Mouse (Mus musculus) brain, embryonic 14.5 days (tissue): ENCODE results near the gene Slc46a1. TPM values are rescaled to one million over a fixed set of nuclear protein-coding genes. Genes with fewer than 3 reads are reported as not detected.

Experiments used
- DNase-seq: peaks from one replicate; pipeline ENCODE4 v3.0.0-alpha.2; 2011; ENCODE audit warnings: low read depth
- CTCF ChIP-seq: fragments of 200-500 bp; IDR thresholded peaks from 2 replicates; pipeline ENCODE4 v1.5.1; 2012; ENCODE audit warnings: inconsistent platforms, mild to moderate bottlenecking, moderate library complexity, borderline replicate concordance; ENCODE audit not compliant: insufficient read depth, insufficient read length; ENCODE audit errors: extremely low read depth
- POLR2A ChIP-seq: fragments of 200-500 bp; IDR thresholded peaks from 2 replicates; pipeline ENCODE4 v1.6.1; 2012; ENCODE audit warnings: mild to moderate bottlenecking, inconsistent platforms, borderline replicate concordance; ENCODE audit not compliant: poor library complexity, insufficient read depth, insufficient read length, severe bottlenecking; ENCODE audit errors: extremely low read depth
- polyA plus RNA-seq: library from polyadenylated mRNA; depleted of rRNA; stranded (reverse); fragments of >200 nt; gene quantifications from 2 replicates; pipeline ENCODE4 v1.2.3, GENCODE M21; 2012; rRNA removed

Gene Slc46a1
- polyA plus RNA-seq, 1 experiment = 15.5 TPM

GRCm38 (mm10) chr11:78505430-78505829 lies 39.9 kb downstream of the Slc46a1 start:
- no peak for TF ChIP-seq CTCF
- no peak for TF ChIP-seq POLR2A
- DNase-seq = no peak

- TF ChIP-seq POLR2A = no peak
- TF ChIP-seq CTCF = peak; percentile 51; the same call in 1 of the 2 replicates
- peak; percentile 55 for DNase-seq
Measured at GRCm38 (mm10) chr11:78509148-78509547, 43.7 kb downstream of the Slc46a1 start.

- DNase-seq = peak; percentile 98
- TF ChIP-seq CTCF = no peak
- peak; percentile 100 for TF ChIP-seq POLR2A
Measured at GRCm38 (mm10) chr11:78512025-78512957, 46.8 kb downstream of the Slc46a1 start, which contains the start of the genes Tmem199 and Poldip2. TSS of gene Tmem199 (minus strand) at chr11:78512172. TSS of gene Poldip2 (plus strand) at chr11:78512193.

DNA sequence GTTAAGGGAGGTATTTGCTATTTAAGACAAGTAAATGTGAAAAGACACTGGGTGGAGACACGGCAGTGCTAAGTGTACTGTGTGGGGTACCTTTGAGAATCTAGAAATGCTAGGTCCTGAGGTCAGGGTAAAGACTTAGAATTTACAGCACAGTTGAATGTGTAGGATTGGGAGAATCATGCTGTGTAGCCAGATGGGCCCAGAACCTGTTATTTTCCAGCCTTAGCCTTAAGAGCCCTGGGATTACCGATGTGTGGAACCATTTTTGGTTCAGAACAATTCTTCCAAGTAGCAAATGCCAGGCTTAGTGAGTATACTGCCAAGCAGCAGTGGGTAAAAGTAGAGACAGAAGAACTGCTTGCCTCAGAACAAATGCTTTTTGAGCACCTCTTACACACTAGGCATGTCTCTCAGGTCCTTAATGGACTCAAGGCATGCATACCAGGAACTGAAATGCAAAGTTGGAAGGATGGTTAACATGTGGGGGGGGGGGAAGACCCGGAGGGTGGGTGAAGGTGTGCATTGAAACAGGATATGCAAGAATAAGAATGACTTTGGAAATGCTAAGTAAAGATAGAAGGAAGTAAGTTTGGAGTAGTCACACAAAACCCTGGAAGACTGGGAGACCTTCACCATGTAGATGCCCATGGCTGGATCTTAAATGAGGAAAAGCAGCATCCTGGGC lies 47.8 kb downstream of the Slc46a1 start:
- DNase-seq = no peak
- TF ChIP-seq CTCF (no peak), POLR2A (no peak)

DNA sequence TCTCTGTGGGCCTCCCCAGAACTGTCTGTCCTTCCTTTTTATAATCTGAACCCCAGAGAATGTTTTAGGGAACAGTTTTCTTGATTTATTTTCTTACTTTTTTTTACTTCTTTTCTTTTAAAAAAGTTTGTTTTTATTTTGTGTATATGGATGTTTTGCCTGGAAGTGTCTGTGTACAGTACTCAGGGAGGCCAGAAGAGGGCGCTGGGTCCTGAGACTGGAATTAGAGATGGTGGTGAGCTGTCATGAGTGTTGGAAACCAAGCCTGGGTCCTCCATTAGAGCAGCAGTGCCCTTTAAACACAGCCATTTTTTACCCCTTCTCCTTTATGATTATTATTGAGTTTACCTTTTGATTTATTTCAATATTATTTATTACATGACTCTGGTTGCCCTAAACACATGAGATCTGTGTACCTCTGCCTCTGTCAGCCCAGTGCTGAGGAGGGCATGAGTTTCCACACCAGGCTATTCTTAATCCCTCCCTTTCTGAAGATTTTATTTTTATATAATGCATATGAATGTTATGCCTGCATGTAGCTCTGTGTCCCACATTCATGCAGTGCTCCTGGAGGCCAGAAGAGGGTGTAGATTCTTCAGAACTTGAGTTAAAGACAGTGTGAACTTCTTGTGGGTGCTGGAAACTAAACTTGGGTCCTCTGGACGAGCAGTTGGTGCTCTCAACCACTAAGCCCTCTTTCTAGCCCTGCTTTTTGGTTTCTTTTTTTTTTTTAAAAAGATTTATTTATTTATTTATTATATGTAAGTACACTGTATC lies 50.2 kb downstream of the Slc46a1 start:
- peak; percentile 44; the same call in 1 of the 2 replicates for TF ChIP-seq CTCF
- TF ChIP-seq POLR2A = no peak
- no peak for DNase-seq

- TF ChIP-seq POLR2A (no peak), CTCF (no peak)
- DNase-seq = no peak
Measured at GRCm38 (mm10) chr11:78518931-78519330, 53.4 kb downstream of the Slc46a1 start.

Other genes starting within 250 kb of the Slc46a1 start
- 109 and 130 TPM in 2 replicates for gene Sdf2, start 220.0 kb upstream of the Slc46a1 start, polyA plus RNA-seq
- gene Supt6, start 219.7 kb upstream of the Slc46a1 start, polyA plus RNA-seq = 17.3 and 39.5 TPM in 2 replicates
- 60.9 and 71.2 TPM in 2 replicates for gene 2610507B11Rik, start 203.9 kb upstream of the Slc46a1 start, polyA plus RNA-seq
- gene BC030499, start 174.9 kb upstream of the Slc46a1 start, polyA plus RNA-seq = 0.49 and 0.72 TPM in 2 replicates
- 22.0 and 42.0 TPM in 2 replicates for gene Spag5, start 164.2 kb upstream of the Slc46a1 start, polyA plus RNA-seq
- gene Aldoc, start 142.7 kb upstream of the Slc46a1 start, polyA plus RNA-seq = 126 and 134 TPM in 2 replicates
- 75.3 and 81.7 TPM in 2 replicates for gene Pigs, start 137.3 kb upstream of the Slc46a1 start, polyA plus RNA-seq
- gene Unc119, start 122.2 kb upstream of the Slc46a1 start, polyA plus RNA-seq = 137 and 174 TPM in 2 replicates
- gene Foxn1, start 79.1 kb upstream of the Slc46a1 start, polyA plus RNA-seq = 0.03 TPM in 2 replicates
- gene Slc13a2, start 43.5 kb upstream of the Slc46a1 start, polyA plus RNA-seq = not detected in 2 replicates
- 43.3 and 53.5 TPM in 2 replicates for gene Sarm1, start 32.1 kb downstream of the Slc46a1 start, polyA plus RNA-seq
- gene Vtn, start 33.4 kb downstream of the Slc46a1 start, polyA plus RNA-seq = 68.0 and 125 TPM in 2 replicates
- gene Sebox, start 37.8 kb downstream of the Slc46a1 start, polyA plus RNA-seq = 0.15 and 0.32 TPM in 2 replicates
- 49.9 and 65.5 TPM in 2 replicates for gene Tmem199, start 46.5 kb downstream of the Slc46a1 start, polyA plus RNA-seq
- 106 and 117 TPM in 2 replicates for gene Poldip2, start 46.5 kb downstream of the Slc46a1 start, polyA plus RNA-seq
- gene Tnfaip1, start 70.6 kb downstream of the Slc46a1 start, polyA plus RNA-seq = 47.2 and 55.3 TPM in 2 replicates
- gene Ift20, start 70.7 kb downstream of the Slc46a1 start, polyA plus RNA-seq = 69.7 and 79.3 TPM in 2 replicates
- gene Tmem97, start 85.1 kb downstream of the Slc46a1 start, polyA plus RNA-seq = 15.2 and 16.6 TPM in 2 replicates
- gene Nlk, start 231.7 kb downstream of the Slc46a1 start, polyA plus RNA-seq = 41.0 and 50.6 TPM in 2 replicates